ENCODE assay signal across 16 mouse cellular contexts in genomic region chr17:31029407-31029806, GRCm38 (mm10).
"Had no signal": no experiment of that assay in that cellular context is flagged by ENCODE, and none has a peak within 500 bp of the region (broad histone marks: within the 10 kb centered on the region; RNA-seq: fewer than 3 reads in every experiment).

No protein-coding gene starts in this region.

- H3K36me3 ChIP-seq: lung, embryonic 15.5 days; midbrain, embryonic 12.5 days; midbrain, embryonic 15.5 days; neural tube, embryonic 12.5 days; stomach, embryonic 15.5 days had no signal

- DNase-seq: lung, adult 2 months; lung, postnatal 14 days; lung, postnatal 36 days; right cerebral cortex, postnatal 14 days; thymus, adult 2 months; thymus, postnatal 25 days; thymus, postnatal 4 days had no signal

- H3K4me1 ChIP-seq: stomach, embryonic 15.5 days had no signal

- H3K9ac ChIP-seq: lung, embryonic 15.5 days; midbrain, embryonic 12.5 days; midbrain, embryonic 15.5 days; neural tube, embryonic 12.5 days; stomach, embryonic 15.5 days had no signal

- H3K4me2 ChIP-seq: lung, embryonic 15.5 days; midbrain, embryonic 12.5 days; midbrain, embryonic 15.5 days; neural tube, embryonic 12.5 days; stomach, embryonic 15.5 days had no signal

- H3K9me3 ChIP-seq: lung, embryonic 15.5 days; midbrain, embryonic 12.5 days; midbrain, embryonic 15.5 days; stomach, embryonic 15.5 days had no signal

- H3K27ac ChIP-seq: lung, embryonic 15.5 days; macrophage; midbrain, embryonic 12.5 days; midbrain, embryonic 15.5 days; neural tube, embryonic 12.5 days; stomach, embryonic 15.5 days; stomach, postnatal 0 days had no signal

- ATAC-seq: lung, postnatal 0 days; midbrain, embryonic 15.5 days had no signal

- H3K4me3 ChIP-seq: lung, embryonic 15.5 days; megakaryocyte, embryonic 14.5 days; midbrain, embryonic 12.5 days; midbrain, embryonic 15.5 days; neural tube, embryonic 12.5 days; stomach, embryonic 15.5 days had no signal

- H3K27me3 ChIP-seq: lung, embryonic 15.5 days; midbrain, embryonic 12.5 days; midbrain, embryonic 15.5 days; neural tube, embryonic 12.5 days; stomach, embryonic 15.5 days had no signal
